Mouse (Mus musculus): ENCODE data around the gene Eftud2.

Gene Eftud2

DNA sequence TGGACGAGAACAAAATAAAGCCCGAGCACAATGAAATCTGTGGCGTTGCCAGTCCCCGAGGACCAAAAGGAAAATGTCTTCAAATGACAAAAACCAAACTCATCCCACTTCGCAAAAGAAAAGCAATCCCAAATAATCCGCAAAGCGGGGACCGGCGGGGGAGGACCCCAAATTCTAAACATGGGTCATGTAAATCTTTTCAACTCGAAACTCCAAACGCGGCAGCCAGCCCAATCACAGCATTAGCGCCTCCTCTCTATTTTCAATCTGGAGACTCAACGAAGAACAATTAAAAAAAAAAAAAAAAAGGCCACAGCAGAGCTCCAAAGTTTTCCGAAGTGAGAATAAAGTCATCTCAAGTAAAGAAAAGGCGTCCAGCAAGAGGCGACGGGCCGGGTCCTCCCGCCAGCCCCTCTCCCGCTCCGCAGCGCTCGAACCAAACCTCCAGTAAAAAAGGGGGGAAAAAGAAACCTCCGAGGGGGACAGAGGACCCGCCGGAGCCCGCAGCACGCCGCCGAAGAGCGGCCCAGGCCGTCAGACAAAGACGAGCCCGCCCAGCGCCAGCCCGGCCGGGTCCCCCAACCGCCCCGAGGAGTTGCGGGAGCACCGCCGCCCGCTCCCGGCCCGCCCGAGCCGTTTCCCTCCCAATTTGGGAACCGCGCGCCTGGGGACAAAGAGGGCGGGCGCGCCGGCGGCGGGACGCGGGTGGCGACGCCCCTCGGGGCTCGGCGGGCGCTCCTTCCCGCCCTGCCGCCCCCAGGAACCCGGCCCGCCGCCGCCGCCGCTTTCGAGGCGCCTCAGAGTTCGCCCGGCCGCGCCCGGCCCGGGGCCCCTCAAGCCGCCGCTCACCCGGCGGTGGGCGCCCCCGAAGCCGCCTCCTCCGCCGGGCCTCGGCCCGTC lies 62.4 kb downstream of the Eftud2 start:
- peak; percentile 66 for DNase-seq

DNA sequence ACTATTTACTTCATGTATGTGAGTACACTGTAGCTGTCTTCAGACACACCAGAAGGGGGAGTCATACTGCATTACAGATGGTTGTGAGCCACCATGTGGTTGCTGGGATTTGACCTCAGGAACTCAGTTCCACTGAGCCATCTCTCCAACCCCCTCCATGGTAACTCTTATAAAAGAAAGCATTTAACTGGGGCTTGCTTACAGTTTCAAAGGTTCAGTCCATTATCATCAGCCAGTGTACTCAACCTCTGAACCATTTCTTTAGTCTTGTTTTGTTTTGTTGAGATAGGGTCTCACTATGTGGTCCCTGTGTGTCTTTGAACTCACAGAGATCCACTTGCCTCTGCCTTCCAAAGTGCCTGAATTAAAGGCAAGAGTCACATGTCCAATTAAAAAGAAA lies 65.9 kb downstream of the Eftud2 start:
- DNase-seq = no peak

DNA sequence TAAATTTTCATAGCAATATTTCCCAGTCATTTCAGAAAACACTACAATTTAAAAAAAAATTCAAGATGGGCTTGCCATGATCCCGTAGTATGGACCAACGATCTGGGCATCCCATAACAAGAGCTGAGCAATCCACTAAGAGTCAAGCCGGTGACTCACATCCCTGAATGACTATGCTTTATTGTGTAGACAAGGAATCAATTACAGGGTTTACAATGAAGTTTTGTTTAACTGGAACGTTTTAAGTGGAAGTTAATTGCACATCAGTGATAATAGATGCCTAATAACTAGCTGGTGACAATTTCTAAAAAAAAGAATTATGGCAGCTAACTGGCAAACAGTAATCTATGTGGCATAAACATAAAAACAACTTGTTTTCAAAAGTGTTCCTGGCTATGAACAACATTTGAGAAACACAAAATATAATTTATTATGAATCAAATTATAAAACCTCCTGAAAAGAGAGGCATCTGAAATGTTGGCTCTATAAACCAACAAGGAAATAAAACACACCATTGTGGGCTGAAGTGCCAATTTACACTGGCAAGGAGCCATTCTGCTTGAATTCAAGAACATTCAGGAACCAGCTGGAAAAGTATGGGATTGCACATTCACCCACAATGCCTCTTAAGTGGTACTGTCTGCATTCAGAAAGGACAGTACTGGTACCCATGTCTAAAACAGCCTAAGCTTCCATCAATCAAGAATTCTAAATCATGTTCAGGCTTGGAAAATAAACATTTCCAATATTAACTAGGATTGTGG lies 69.9 kb downstream of the Eftud2 start:
- DNase-seq = peak; percentile 23

DNA sequence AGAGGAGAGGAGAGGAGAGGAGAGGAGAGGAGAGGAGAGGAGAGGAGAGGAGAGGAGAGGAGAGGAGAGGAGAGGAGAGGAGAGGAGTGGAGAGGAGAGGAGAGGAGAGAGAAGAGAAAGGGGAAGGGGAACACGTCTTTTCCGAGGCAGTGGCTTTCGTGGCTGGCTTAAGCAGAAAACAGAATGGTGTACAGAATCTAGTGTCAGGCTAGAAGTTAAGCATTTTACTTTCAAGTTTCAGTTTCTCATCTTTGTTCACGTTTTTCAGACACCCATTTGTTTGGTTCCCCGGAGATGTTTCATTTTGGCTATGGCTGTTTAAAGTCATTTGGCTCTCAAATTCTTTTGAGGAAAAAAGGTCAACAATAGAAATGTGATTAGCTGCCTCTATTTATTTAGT lies 72.5 kb downstream of the Eftud2 start:
- no peak for DNase-seq

GRCm38 (mm10) chr11:102803453-102803852 lies 77.3 kb downstream of the Eftud2 start:
- DNase-seq = no peak

DNA sequence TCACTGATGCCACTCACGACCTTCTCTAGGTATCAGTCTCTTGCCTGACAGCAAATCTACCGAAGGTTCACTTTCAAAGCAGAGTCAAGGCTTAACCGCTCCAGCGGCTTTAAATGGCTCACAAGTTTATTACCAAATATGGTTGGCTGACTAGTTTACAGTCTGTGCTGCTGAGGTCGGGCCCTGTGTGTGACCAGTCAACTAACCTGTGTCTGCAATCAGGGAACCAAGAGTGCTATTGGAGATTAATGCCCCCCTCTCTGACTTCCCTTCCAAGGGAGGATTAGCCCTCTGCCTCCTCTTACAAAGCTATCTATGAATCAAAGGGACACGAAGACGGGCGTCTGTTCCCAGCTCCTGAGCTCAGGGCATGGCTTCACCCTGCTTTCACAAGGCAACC lies 86.6 kb downstream of the Eftud2 start:
- no peak for DNase-seq

DNA sequence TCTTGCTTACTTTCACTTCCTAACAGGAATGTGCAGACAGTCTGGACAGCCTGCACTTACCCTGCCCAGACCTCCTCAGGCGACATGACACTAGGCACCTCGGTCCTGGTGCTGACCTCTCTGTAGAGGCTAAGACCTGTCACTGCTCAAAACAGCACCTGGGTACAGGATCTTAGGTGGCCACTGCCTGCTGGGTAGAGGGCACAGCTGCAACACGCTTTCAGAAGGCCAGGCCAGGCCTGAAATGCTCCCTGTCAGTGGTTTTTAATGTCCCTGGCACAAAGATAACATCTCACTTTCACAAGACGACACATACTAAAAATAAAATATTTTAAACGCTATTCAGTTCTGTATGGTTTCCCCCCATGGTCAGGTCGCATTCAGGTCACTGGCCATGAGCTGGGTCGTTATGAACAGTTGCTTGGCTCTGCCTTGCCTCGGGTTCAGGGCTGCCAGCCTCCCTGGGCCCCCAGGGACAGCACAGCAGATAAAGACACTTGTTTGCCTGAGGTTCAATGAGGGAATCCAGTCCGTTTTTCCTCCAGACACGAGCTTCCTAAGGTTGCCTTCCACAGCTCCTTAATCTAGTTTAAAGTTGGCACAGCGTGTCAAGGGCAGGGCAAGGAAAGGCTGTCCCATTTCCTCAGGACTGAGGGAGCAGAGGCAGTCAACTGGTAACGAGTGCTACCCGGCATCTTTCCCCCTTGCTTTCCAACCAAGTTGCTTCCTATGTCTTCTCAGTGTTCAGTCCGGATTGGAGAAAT lies 88.9 kb downstream of the Eftud2 start:
- peak; percentile 14 for DNase-seq

Measured in kidney, postnatal 10 days (tissue).